Mouse (Mus musculus) embryonic facial prominence, embryonic 14.5 days (tissue): ENCODE measurements at regions not wholly inside any gene's neighbourhood (a gene's known extent, or its start where the extent isn't known, plus 50 kb on each side); places are given as distances from the start of the nearest gene placed in this dataset.
"Not testable (repeated sequence)": the region's sequence is repeated elsewhere in the genome, so short reads cannot be mapped to it uniquely, and the experiment has no call there.

ENCODE experiments used
- ATAC-seq: fragments of 200-750 bp; cut with Nextera tagmentation; 2 replicates; pipeline ENCODE4 v1.8.0; 2017; ENCODE audit warnings: low read depth, moderate number of reproducible peaks, moderate TSS enrichment
- DNase-seq: peaks from one replicate; pipeline ENCODE4 v3.0.0-alpha.2; 2015; ENCODE audit warnings: low spot score
- H3K27ac ChIP-seq: fragments of 300-500 bp; sonication (generic); replicated peaks from 2 replicates; pipeline ENCODE4 v1.5.1; 2014; ENCODE audit warnings: low read depth, mild to moderate bottlenecking, low read length, moderate library complexity
- H3K27me3 ChIP-seq: fragments of 300-500 bp; sonication (generic); replicated peaks from 2 replicates; pipeline ENCODE4 v1.6.1; 2014; ENCODE audit warnings: low read length; ENCODE audit not compliant: control insufficient read depth, insufficient read depth
- H3K36me3 ChIP-seq: fragments of 300-500 bp; sonication (generic); 2 replicates; pipeline ENCODE4 v1.6.1; 2014; ENCODE audit warnings: low read length, mixed read lengths; ENCODE audit not compliant: control insufficient read depth, insufficient read depth
- H3K4me1 ChIP-seq: fragments of 300-500 bp; sonication (generic); 2 replicates; pipeline ENCODE4 v1.6.1; 2014; ENCODE audit warnings: antibody characterized with exemption, low read length; ENCODE audit not compliant: control insufficient read depth, insufficient read depth
- H3K4me2 ChIP-seq: fragments of 300-500 bp; sonication (generic); 2 replicates; pipeline ENCODE4 v1.6.1; 2014; ENCODE audit warnings: low read depth, mild to moderate bottlenecking, low read length, moderate library complexity, mixed read lengths
- H3K4me3 ChIP-seq: fragments of 300-500 bp; sonication (generic); 2 replicates; pipeline ENCODE4 v1.5.1; 2014; ENCODE audit warnings: low read depth, mild to moderate bottlenecking, low read length
- H3K9ac ChIP-seq: fragments of 300-500 bp; sonication (generic); 2 replicates; pipeline ENCODE4 v1.6.1; 2014; ENCODE audit warnings: low read depth, mild to moderate bottlenecking, low read length, moderate library complexity, mixed read lengths
- H3K9me3 ChIP-seq: fragments of 300-500 bp; sonication (generic); 2 replicates; pipeline ENCODE4 v1.6.1; 2016; ENCODE audit warnings: low read length; ENCODE audit not compliant: control insufficient read depth
- WGBS: fragments of 180-500 bp; shearing (Covaris S2); extraction: QIAGEN DNeasy Blood & Tissue Kit; methylation state at CpG from one replicate; pipeline ENCODE4 v1.1.7; 2014; 5-methylcytosine and 5-hydroxymethylcytosine counted together

GRCm38 (mm10) chr13:61957197-61957596 is 172.5 kb upstream of the Zfp808 start:
- H3K27me3 ChIP-seq, H3K4me2 ChIP-seq, DNase-seq, H3K9me3 ChIP-seq, H3K4me1 ChIP-seq, H3K27ac ChIP-seq, H3K36me3 ChIP-seq, H3K4me3 ChIP-seq, ATAC-seq, H3K9ac ChIP-seq: not testable (repeated sequence)
- 75% methylated on average over 7 of the region's 9 CpGs for WGBS

- H3K36me3 ChIP-seq, H3K9ac ChIP-seq, H3K4me2 ChIP-seq, H3K9me3 ChIP-seq, DNase-seq, H3K27ac ChIP-seq, H3K4me1 ChIP-seq, ATAC-seq, H3K4me3 ChIP-seq, H3K27me3 ChIP-seq: not testable (repeated sequence)
- 81% methylated on average over 3 of the region's 3 CpGs for WGBS
Measured at GRCm38 (mm10) chr13:61978856-61979255, 150.8 kb upstream of the Zfp808 start.

DNA sequence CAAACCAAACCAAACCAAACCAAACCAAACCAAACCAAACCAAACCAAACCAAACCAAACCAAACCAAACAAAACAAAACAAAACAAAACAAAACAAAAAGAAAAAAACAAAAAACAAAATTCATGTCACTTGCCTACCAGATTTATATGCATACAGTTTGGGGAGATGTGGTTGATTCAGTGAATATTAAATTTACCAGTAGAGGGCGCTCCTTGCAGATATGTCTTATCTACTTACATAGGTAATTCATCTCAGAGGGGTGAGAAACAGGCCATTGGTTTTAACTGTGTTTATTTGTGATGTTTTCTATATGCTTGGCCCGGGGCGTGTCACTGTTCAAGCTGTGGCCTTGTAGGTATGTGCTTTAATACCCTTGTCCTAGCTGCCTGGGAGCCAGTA is 133.2 kb upstream of the Zfp808 start:
- not testable (repeated sequence) for H3K9me3 ChIP-seq, ATAC-seq, H3K4me3 ChIP-seq, H3K4me2 ChIP-seq, DNase-seq, H3K9ac ChIP-seq, H3K27ac ChIP-seq, H3K4me1 ChIP-seq, H3K27me3 ChIP-seq, H3K36me3 ChIP-seq
- 60% methylated on average over 3 of the region's 3 CpGs for WGBS

GRCm38 (mm10) chr13:61998803-61999202 is 130.9 kb upstream of the Zfp808 start:
- H3K4me3 ChIP-seq, result not testable (repeated sequence)

GRCm38 (mm10) chr13:62007321-62007720 is 122.4 kb upstream of the Zfp808 start:
- not testable (repeated sequence) for H3K36me3 ChIP-seq, H3K9ac ChIP-seq, H3K4me1 ChIP-seq, H3K27ac ChIP-seq, H3K9me3 ChIP-seq, ATAC-seq, DNase-seq, H3K27me3 ChIP-seq, H3K4me3 ChIP-seq, H3K4me2 ChIP-seq
- WGBS, result 74% methylated on average over 1 of the region's 1 CpGs

More at GRCm38 (mm10) chr13:61998803-61999202, 130.9 kb upstream of the Zfp808 start:
- H3K4me2 ChIP-seq, result 0 out of 2 replicates have a peak overlapping the region, but pooled peaks have one; percentile 31
- H3K4me1 ChIP-seq, H3K27ac ChIP-seq, DNase-seq, H3K9ac ChIP-seq, H3K36me3 ChIP-seq, ATAC-seq, H3K27me3 ChIP-seq, H3K9me3 ChIP-seq: not testable (repeated sequence)
- 15% methylated on average over 6 of the region's 6 CpGs for WGBS

DNA sequence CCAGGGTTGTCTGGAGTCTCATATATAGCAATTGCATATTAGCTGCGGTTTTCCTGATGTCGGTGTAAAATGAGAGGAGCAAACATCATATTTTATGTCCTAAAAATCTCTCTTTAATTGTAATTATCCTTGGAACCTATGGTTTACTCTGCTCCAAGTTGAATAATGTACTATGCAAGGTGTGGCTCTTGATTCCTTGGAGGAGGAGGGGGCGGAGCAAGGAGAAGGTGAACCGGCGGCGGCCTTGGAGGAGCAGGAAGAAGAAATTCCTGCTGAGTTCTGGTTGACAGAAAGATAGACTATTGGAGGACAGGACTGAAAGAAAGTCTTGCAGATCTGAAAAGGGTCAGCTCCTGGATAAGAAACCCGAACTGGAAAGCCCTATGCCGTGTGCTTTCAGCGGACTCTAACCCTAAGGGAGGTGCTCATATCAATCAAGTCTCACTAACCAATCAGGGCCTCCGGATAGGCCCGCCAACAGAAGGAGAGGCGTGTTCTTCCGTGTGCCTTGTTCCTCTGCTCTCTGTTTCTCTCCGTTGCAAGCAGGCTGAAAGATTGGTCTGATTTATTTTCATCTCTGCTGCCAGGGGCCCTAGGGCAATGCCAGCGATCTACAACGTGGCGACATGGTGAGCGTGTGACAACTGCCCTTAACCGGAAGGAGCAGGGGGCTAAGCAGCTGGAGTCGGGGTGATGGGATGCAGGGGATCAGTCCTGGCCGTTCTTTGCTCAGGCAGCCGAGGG is 114.1 kb upstream of the Zfp808 start:
- DNase-seq, result peak; percentile 64

DNA sequence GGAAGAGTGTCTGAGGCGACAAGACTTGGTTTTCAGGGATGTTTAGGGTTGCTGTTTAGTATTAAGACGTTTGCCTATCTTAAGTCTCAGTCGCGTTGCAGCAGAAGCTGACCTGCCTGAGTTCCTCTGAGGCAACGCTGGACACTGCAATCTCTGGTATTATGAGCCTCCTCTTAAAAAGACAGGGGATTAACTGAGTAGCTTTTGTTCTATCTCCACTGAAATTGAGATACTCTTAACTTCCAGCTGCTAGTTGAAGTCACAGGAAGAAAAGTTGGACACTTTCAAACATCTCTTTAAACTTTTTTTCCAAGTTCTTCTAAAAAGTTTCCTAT is 113.6 kb upstream of the Zfp808 start:
- Histone ChIP-seq H3K4me2 (peak overlapping the region; percentile 52), H3K9ac (peak overlapping the region; percentile 80), H3K27ac (peak overlapping the region; percentile 68), H3K4me3 (peak overlapping the region; percentile 60)
- not testable (repeated sequence) for H3K27me3 ChIP-seq, DNase-seq, H3K4me1 ChIP-seq, H3K36me3 ChIP-seq, ATAC-seq, H3K9me3 ChIP-seq
- WGBS, result 0% methylated on average over 5 of the region's 5 CpGs

More for the DNA sequence above, 114.1 kb upstream of the Zfp808 start:
- WGBS, result 2% methylated on average over 22 of the region's 22 CpGs
- ATAC-seq, result peak; percentile 88
- Histone ChIP-seq H3K4me2 (peak overlapping the region; percentile 52), H3K9ac (peak overlapping the region; percentile 80), H3K27ac (peak overlapping the region; percentile 68), H3K4me3 (peak overlapping the region; percentile 60)
- H3K9me3 ChIP-seq, H3K27me3 ChIP-seq, H3K4me1 ChIP-seq, H3K36me3 ChIP-seq: not testable (repeated sequence)

DNA sequence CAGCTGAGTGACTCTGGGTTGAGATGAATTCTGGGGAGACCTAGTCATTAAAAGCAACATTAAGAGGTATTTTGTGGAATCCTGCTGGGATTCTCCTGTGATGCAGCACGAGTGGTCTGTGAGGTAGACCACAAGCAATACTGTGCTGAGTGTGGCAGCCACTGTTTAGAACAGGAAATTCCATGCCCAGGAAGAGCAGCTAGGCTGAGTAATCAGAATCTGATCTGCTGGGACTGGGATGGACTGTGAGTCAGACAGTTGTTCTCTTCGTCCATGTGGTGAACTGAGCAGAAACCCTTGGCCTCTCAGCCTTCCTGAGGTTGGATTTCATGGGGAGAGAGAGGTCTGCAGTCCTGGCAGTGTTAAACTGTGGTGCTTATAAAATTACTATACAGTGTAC is 92.0 kb upstream of the Zfp808 start:
- not testable (repeated sequence) for H3K4me1 ChIP-seq, ATAC-seq, H3K27me3 ChIP-seq, H3K4me2 ChIP-seq, H3K4me3 ChIP-seq, H3K36me3 ChIP-seq, DNase-seq, H3K9ac ChIP-seq, H3K27ac ChIP-seq
- WGBS, result 85% methylated on average over 2 of the region's 2 CpGs
- H3K9me3 ChIP-seq, result peaks cover 17% of the 10 kb centered on the region; the same call in 1 of the 2 replicates
